Mouse (Mus musculus) embryonic facial prominence, embryonic 11.5 days (tissue): ENCODE data around the gene Agtpbp1. TPM values are rescaled to one million over a fixed set of nuclear protein-coding genes. Genes with fewer than 3 reads are reported as not detected.

Experiments used
- ATAC-seq: fragments of 200-750 bp; cut with Nextera tagmentation; replicated peaks from 2 replicates; pipeline ENCODE4 v1.8.0; 2017; ENCODE audit warnings: low read depth; ENCODE audit not compliant: insufficient number of reproducible peaks, low FRiP score, low TSS enrichment
- DNase-seq: peaks from one replicate; pipeline ENCODE4 v3.0.0-alpha.2; 2015; ENCODE audit warnings: low spot score
- H3K27ac ChIP-seq: fragments of 300-500 bp; sonication (generic); replicated peaks from 2 replicates; pipeline ENCODE4 v1.5.1; 2014; ENCODE audit warnings: mild to moderate bottlenecking, low read depth, low read length, control low read depth
- H3K27me3 ChIP-seq: fragments of 300-500 bp; sonication (generic); 2 replicates; pipeline ENCODE4 v1.6.1; 2014; ENCODE audit warnings: mild to moderate bottlenecking, low read length, moderate library complexity, mixed read lengths; ENCODE audit not compliant: control insufficient read depth, insufficient read depth
- H3K36me3 ChIP-seq: fragments of 300-500 bp; sonication (generic); replicated peaks from 2 replicates; pipeline ENCODE4 v1.6.1; 2014; ENCODE audit warnings: low read depth, mild to moderate bottlenecking, low read length, moderate library complexity, mixed read lengths; ENCODE audit not compliant: control insufficient read depth, insufficient read depth
- H3K4me1 ChIP-seq: fragments of 300-500 bp; sonication (generic); 2 replicates; pipeline ENCODE4 v1.6.1; 2014; ENCODE audit warnings: low read length, mixed read lengths; ENCODE audit not compliant: control insufficient read depth, insufficient read depth
- H3K4me2 ChIP-seq: fragments of 300-500 bp; sonication (generic); 2 replicates; pipeline ENCODE4 v1.6.1; 2014; ENCODE audit warnings: low read depth, mild to moderate bottlenecking, control low read depth, low read length, moderate library complexity
- H3K4me3 ChIP-seq: fragments of 300-500 bp; sonication (generic); 2 replicates; pipeline ENCODE4 v1.5.1; 2014; ENCODE audit warnings: low read depth, low read length, control low read depth
- H3K9ac ChIP-seq: fragments of 300-500 bp; sonication (generic); replicated peaks from 2 replicates; pipeline ENCODE4 v1.6.1; 2014; ENCODE audit warnings: mild to moderate bottlenecking, control low read depth, low read length
- H3K9me3 ChIP-seq: fragments of 300-500 bp; sonication (generic); replicated peaks from 2 replicates; pipeline ENCODE4 v1.6.1; 2016; ENCODE audit warnings: mild to moderate bottlenecking, low read length, inconsistent platforms, mixed read lengths; ENCODE audit not compliant: control insufficient read depth
- WGBS: fragments of 180-500 bp; shearing (Covaris S2); extraction: QIAGEN DNeasy Blood & Tissue Kit; methylation state at CpG from one replicate; pipeline ENCODE4 v1.1.7; 2014; 5-methylcytosine and 5-hydroxymethylcytosine counted together
- polyA plus RNA-seq: library from polyadenylated mRNA; unstranded; fragments of >200 nt; fragmentation: Nextera tagmentation; extraction: Ambion mirVana; gene quantifications from 2 replicates; pipeline ENCODE4 v1.2.1, GENCODE M21; 2014

Gene Agtpbp1
- polyA plus RNA-seq, 1 experiment from 2014 or later: 17.8 TPM

- 84% methylated on average over 4 of the region's 4 CpGs for WGBS
- no peak for DNase-seq
- Histone ChIP-seq H3K4me3 (no peak overlapping the region), H3K27ac (no peak overlapping the region), H3K9ac (no peak overlapping the region), H3K36me3 (no peaks in the 10 kb centered on the region), H3K4me1 (no peaks in the 10 kb centered on the region; the same call in 1 of the 2 replicates), H3K27me3 (no peaks in the 10 kb centered on the region), H3K4me2 (no peak overlapping the region), H3K9me3 (no peaks in the 10 kb centered on the region)
- ATAC-seq: no peak
Observed at GRCm38 (mm10) chr13:59505867-59506266, 79.2 kb downstream of the Agtpbp1 start.

- Histone ChIP-seq H3K9me3 (no peaks in the 10 kb centered on the region), H3K27ac (no peak overlapping the region), H3K9ac (no peak overlapping the region), H3K4me2 (no peak overlapping the region), H3K36me3 (no peaks in the 10 kb centered on the region), H3K27me3 (no peaks in the 10 kb centered on the region), H3K4me1 (no peaks in the 10 kb centered on the region), H3K4me3 (no peak overlapping the region)
- WGBS: 77% methylated on average over 4 of the region's 4 CpGs
- DNase-seq (no peak), ATAC-seq (no peak)
Observed at GRCm38 (mm10) chr13:59503581-59503980, 81.4 kb downstream of the Agtpbp1 start.

GRCm38 (mm10) chr13:59499831-59500230, 85.2 kb downstream of the Agtpbp1 start:
- Histone ChIP-seq H3K36me3 (no peaks in the 10 kb centered on the region), H3K27me3 (no peaks in the 10 kb centered on the region), H3K9me3 (no peaks in the 10 kb centered on the region), H3K9ac (no peak overlapping the region), H3K4me2 (no peak overlapping the region), H3K4me3 (no peak overlapping the region), H3K4me1 (peaks cover 2% of the 10 kb centered on the region; the same call in 1 of the 2 replicates), H3K27ac (no peak overlapping the region)
- ATAC-seq: no peak
- 88% methylated on average over 6 of the region's 6 CpGs for WGBS
- DNase-seq: no peak

GRCm38 (mm10) chr13:59499374-59499773, 85.7 kb downstream of the Agtpbp1 start:
- H3K9ac ChIP-seq: no peak overlapping the region
- no peak for DNase-seq
- no peaks in the 10 kb centered on the region for H3K27me3 ChIP-seq
- no peaks in the 10 kb centered on the region for H3K9me3 ChIP-seq
- H3K4me1 ChIP-seq: peaks cover 2% of the 10 kb centered on the region; the same call in 1 of the 2 replicates
- H3K27ac ChIP-seq: no peak overlapping the region
- 93% methylated on average over 2 of the region's 2 CpGs for WGBS
- H3K4me2 ChIP-seq: no peak overlapping the region
- no peak for ATAC-seq
- H3K4me3 ChIP-seq: no peak overlapping the region
- H3K36me3 ChIP-seq: no peaks in the 10 kb centered on the region

- Histone ChIP-seq H3K36me3 (no peaks in the 10 kb centered on the region), H3K4me1 (peaks cover 2% of the 10 kb centered on the region; the same call in 1 of the 2 replicates)
Observed at GRCm38 (mm10) chr13:59498191-59498590, 86.8 kb downstream of the Agtpbp1 start.

GRCm38 (mm10) chr13:59495839-59496238, 89.2 kb downstream of the Agtpbp1 start:
- no peaks in the 10 kb centered on the region for H3K27me3 ChIP-seq
- no peak overlapping the region for H3K9ac ChIP-seq
- 8% methylated on average over 8 of the region's 8 CpGs for WGBS
- no peaks in the 10 kb centered on the region for H3K9me3 ChIP-seq
- H3K4me2 ChIP-seq: no peak overlapping the region
- H3K27ac ChIP-seq: no peak overlapping the region
- ATAC-seq (no peak), DNase-seq (peak; percentile 46)
- H3K4me1 ChIP-seq: peaks cover 2% of the 10 kb centered on the region; the same call in 1 of the 2 replicates
- no peaks in the 10 kb centered on the region for H3K36me3 ChIP-seq
- no peak overlapping the region for H3K4me3 ChIP-seq

More at GRCm38 (mm10) chr13:59498191-59498590, 86.8 kb downstream of the Agtpbp1 start:
- H3K9me3 ChIP-seq: no peaks in the 10 kb centered on the region
- ATAC-seq (no peak), DNase-seq (no peak)
- no peak overlapping the region for H3K4me2 ChIP-seq
- H3K4me3 ChIP-seq: no peak overlapping the region
- WGBS: 79% methylated on average over 5 of the region's 5 CpGs
- no peaks in the 10 kb centered on the region for H3K27me3 ChIP-seq
- no peak overlapping the region for H3K27ac ChIP-seq
- H3K9ac ChIP-seq: no peak overlapping the region

- H3K9me3 ChIP-seq: no peaks in the 10 kb centered on the region
- peaks cover 2% of the 10 kb centered on the region; the same call in 1 of the 2 replicates for H3K4me1 ChIP-seq
- H3K27me3 ChIP-seq: no peaks in the 10 kb centered on the region
- ATAC-seq: no peak
- no peak overlapping the region for H3K9ac ChIP-seq
- no peak overlapping the region for H3K4me3 ChIP-seq
- H3K36me3 ChIP-seq: no peaks in the 10 kb centered on the region
- no peak overlapping the region for H3K4me2 ChIP-seq
- H3K27ac ChIP-seq: no peak overlapping the region
- DNase-seq: no peak
- WGBS: 77% methylated on average over 5 of the region's 5 CpGs
Observed at GRCm38 (mm10) chr13:59494619-59495262, 90.3 kb downstream of the Agtpbp1 start.

- no peak for ATAC-seq
- DNase-seq: no peak
- 77% methylated on average over 4 of the region's 4 CpGs for WGBS
- Histone ChIP-seq H3K27me3 (no peaks in the 10 kb centered on the region), H3K4me3 (no peak overlapping the region), H3K36me3 (no peaks in the 10 kb centered on the region), H3K4me1 (no peaks in the 10 kb centered on the region; the same call in 1 of the 2 replicates), H3K27ac (no peak overlapping the region), H3K4me2 (no peak overlapping the region), H3K9ac (no peak overlapping the region), H3K9me3 (no peaks in the 10 kb centered on the region)
Observed at GRCm38 (mm10) chr13:59490726-59491125, 94.3 kb downstream of the Agtpbp1 start.
